Mouse (Mus musculus): ENCODE results near the gene Vwa5b2.

DNA sequence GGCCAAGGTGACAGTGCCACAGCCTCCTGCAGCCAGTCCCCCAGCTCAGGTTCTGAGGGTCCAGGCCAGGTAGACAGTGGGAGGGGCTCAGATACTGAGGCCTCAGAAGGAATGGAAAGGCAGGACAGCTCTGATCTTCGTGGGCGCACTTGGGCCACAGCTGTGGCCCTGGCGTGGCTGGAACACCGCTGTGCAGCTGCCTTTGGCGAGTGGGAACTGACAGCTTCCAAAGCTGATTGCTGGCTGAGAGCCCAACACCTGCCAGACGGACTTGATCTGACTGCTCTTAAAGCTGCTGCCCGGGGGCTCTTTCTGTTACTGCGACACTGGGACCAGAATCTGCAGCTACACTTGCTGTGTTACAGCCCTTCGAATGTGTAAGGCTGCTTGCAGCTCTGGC lies 15.4 kb downstream of the Vwa5b2 start:
- TF ChIP-seq GATA1 (IDR thresholded peaks at IDR 0.05; ENCODE audit: borderline replicate concordance, low read length) (no peak), FLI1 (IDR thresholded peaks at IDR 0.05; ENCODE audit: low read length) (no peak)
